Mouse (Mus musculus) cerebellum, adult (tissue): Measurements from ENCODE around the gene Nwd2.

Experiments used
- ATAC-seq: cut with Nextera tagmentation; 2 replicates; pipeline ENCODE4 v1.9.2; 2017; ENCODE audit warnings: mild to moderate bottlenecking, moderate library complexity, mixed read lengths; ENCODE audit not compliant: insufficient number of reproducible peaks, low FRiP score, low TSS enrichment

Gene Nwd2

GRCm38 (mm10) chr5:63649070-63649532, at the start of gene Nwd2:
Gene Nwd2, plus strand, starts transcription at chr5:63649102.
- no peak for ATAC-seq

- ATAC-seq = no peak
These were observed 41.5 kb upstream of the Nwd2 start for GRCm38 (mm10) chr5:63607447-63607846.

GRCm38 (mm10) chr5:63616792-63617668, 31.9 kb upstream of the Nwd2 start:
- no peak for ATAC-seq

GRCm38 (mm10) chr5:63624123-63624522, 24.8 kb upstream of the Nwd2 start:
- no peak for ATAC-seq

GRCm38 (mm10) chr5:63627832-63628530, 20.9 kb upstream of the Nwd2 start:
- no peak for ATAC-seq

- peak; percentile 45 for ATAC-seq
These were observed 20.4 kb upstream of the Nwd2 start for GRCm38 (mm10) chr5:63628531-63628871.

GRCm38 (mm10) chr5:63634636-63635035, 14.3 kb upstream of the Nwd2 start:
- ATAC-seq = no peak

GRCm38 (mm10) chr5:63648187-63648586, 715 bp upstream of the Nwd2 start:
- no peak for ATAC-seq

- peak; percentile 49; the same call in 1 of the 2 replicates for ATAC-seq
These were observed 897 bp downstream of the Nwd2 start for GRCm38 (mm10) chr5:63649533-63650464.

GRCm38 (mm10) chr5:63651813-63652212, 2.9 kb downstream of the Nwd2 start:
- no peak for ATAC-seq

GRCm38 (mm10) chr5:63652705-63653104, 3.8 kb downstream of the Nwd2 start:
- ATAC-seq = no peak

GRCm38 (mm10) chr5:63666884-63667283, 18.0 kb downstream of the Nwd2 start:
- ATAC-seq = no peak

GRCm38 (mm10) chr5:63675934-63676333, 27.0 kb downstream of the Nwd2 start:
- ATAC-seq = no peak

GRCm38 (mm10) chr5:63689084-63689483, 40.2 kb downstream of the Nwd2 start:
- no peak for ATAC-seq

GRCm38 (mm10) chr5:63696784-63697183, 47.9 kb downstream of the Nwd2 start:
- no peak for ATAC-seq

- ATAC-seq = no peak
These were observed 48.3 kb downstream of the Nwd2 start for GRCm38 (mm10) chr5:63697196-63697595.

- no peak for ATAC-seq
These were observed 80.1 kb downstream of the Nwd2 start for GRCm38 (mm10) chr5:63728955-63729354.

GRCm38 (mm10) chr5:63735521-63735920, 86.6 kb downstream of the Nwd2 start:
- no peak for ATAC-seq

- no peak for ATAC-seq
These were observed 94.5 kb downstream of the Nwd2 start for GRCm38 (mm10) chr5:63743426-63743825.

- no peak for ATAC-seq
These were observed 99.4 kb downstream of the Nwd2 start for GRCm38 (mm10) chr5:63748299-63748698.
